Mouse (Mus musculus) forebrain, embryonic 13.5 days (tissue): ENCODE measurements around the gene Riox2. TPM values are rescaled to one million over a fixed set of nuclear protein-coding genes. Genes with fewer than 3 reads are reported as not detected.
A peak's percentile ranks its signal among the peaks of the same experiment; 100 is the strongest.

ENCODE experiments used
- ATAC-seq: fragments of 200-750 bp; cut with Nextera tagmentation; 2 replicates; pipeline ENCODE4 v1.8.0; 2017
- H3K27ac ChIP-seq: fragments of 300-500 bp; sonication (generic); 2 replicates; pipeline ENCODE4 v1.5.1; 2015; ENCODE audit warnings: inconsistent platforms, mild to moderate bottlenecking, moderate library complexity
- H3K27me3 ChIP-seq: fragments of 300-500 bp; sonication (generic); 2 replicates; pipeline ENCODE4 v1.6.1; 2015; ENCODE audit warnings: mild to moderate bottlenecking, inconsistent platforms
- H3K36me3 ChIP-seq: fragments of 300-500 bp; sonication (generic); 2 replicates; pipeline ENCODE4 v1.6.1; 2015; ENCODE audit warnings: mild to moderate bottlenecking, inconsistent platforms; ENCODE audit not compliant: poor library complexity, severe bottlenecking
- H3K4me1 ChIP-seq: fragments of 300-500 bp; sonication (generic); 2 replicates; pipeline ENCODE4 v1.6.1; 2015; ENCODE audit warnings: inconsistent platforms
- H3K4me2 ChIP-seq: fragments of 300-500 bp; sonication (generic); 2 replicates; pipeline ENCODE4 v1.6.1; 2015; ENCODE audit warnings: inconsistent platforms, mild to moderate bottlenecking, moderate library complexity
- H3K4me3 ChIP-seq: fragments of 300-500 bp; sonication (generic); 2 replicates; pipeline ENCODE4 v1.5.1; 2015; ENCODE audit warnings: mild to moderate bottlenecking, inconsistent platforms
- H3K9ac ChIP-seq: fragments of 300-500 bp; sonication (generic); 2 replicates; pipeline ENCODE4 v1.6.1; 2015; ENCODE audit warnings: mild to moderate bottlenecking, inconsistent platforms
- H3K9me3 ChIP-seq: fragments of 300-500 bp; sonication (generic); replicated peaks from 2 replicates; pipeline ENCODE4 v1.6.1; 2016; ENCODE audit warnings: inconsistent platforms
- WGBS: fragments of 180-500 bp; shearing (Covaris S2); methylation state at CpG from one replicate; pipeline ENCODE4 v1.1.7; 2015; 5-methylcytosine and 5-hydroxymethylcytosine counted together
- polyA plus RNA-seq: library from polyadenylated mRNA; unstranded; fragments of >200 nt; fragmentation: Nextera tagmentation; extraction: Ambion mirVana; gene quantifications from 2 replicates; pipeline ENCODE4 v1.2.1, GENCODE M21; 2015

Riox2 gene
- polyA plus RNA-seq, 1 experiment from 2014 or later: 15.4 TPM

DNA sequence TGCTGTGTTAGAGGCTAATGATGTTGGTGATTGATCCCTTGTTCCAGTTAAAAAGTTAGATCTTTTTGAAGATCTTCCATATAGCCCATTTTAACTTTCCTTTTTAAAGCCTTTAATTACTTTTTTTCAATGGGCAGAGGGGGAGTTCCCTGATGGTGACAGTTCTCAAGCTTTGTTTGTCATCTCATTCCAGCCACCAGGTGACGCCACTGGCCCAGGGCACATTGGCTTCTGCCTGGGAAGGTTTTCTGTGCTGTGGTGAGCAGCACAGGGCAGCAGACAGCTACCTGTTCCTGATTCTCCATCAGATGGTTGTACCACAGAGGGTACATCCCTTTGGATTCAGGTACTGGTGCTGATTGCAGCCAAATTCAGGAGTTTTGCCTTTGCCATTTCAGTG, 3.2 kb downstream of the Riox2 start:
- Histone ChIP-seq H3K4me3 (no peak overlapping the region), H3K4me2 (no peak overlapping the region), H3K27me3 (no peaks in the 10 kb centered on the region), H3K9ac (no peak overlapping the region), H3K4me1 (peaks cover 12% of the 10 kb centered on the region), H3K36me3 (peaks cover 17% of the 10 kb centered on the region; the same call in 1 of the 2 replicates), H3K27ac (no peak overlapping the region), H3K9me3 (no peaks in the 10 kb centered on the region)
- ATAC-seq: 0 out of 2 replicates have a peak, but pooled peaks have one; percentile 11
- WGBS: 21% methylated on average over 1 of the region's 1 CpGs

DNA sequence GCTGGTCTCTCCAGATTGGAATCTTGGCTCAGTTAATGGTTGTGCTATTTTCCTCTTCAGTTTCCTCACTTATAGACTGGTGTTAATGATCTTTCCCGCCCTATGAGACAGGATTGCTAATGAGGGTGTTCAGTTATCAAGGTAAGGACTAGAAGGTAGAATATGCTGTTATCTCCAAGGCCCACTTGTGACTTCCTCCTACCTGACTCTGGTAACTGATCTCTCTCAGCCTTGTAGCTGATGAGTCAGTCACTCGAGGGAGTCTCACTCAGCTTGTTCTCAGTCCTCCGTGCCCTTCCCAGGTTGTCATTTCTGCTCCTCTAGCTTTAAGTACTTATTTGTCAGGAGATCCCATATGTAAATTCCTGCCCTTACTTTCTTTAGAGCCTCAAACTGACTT, 6.4 kb downstream of the Riox2 start:
- Histone ChIP-seq H3K4me3 (no peak overlapping the region), H3K27me3 (no peaks in the 10 kb centered on the region), H3K36me3 (peaks cover 20% of the 10 kb centered on the region; the same call in 1 of the 2 replicates), H3K9me3 (no peaks in the 10 kb centered on the region), H3K9ac (no peak overlapping the region), H3K4me2 (no peak overlapping the region), H3K27ac (no peak overlapping the region), H3K4me1 (no peaks in the 10 kb centered on the region)
- ATAC-seq: no peak
- 90% methylated on average over 3 of the region's 3 CpGs for WGBS

DNA sequence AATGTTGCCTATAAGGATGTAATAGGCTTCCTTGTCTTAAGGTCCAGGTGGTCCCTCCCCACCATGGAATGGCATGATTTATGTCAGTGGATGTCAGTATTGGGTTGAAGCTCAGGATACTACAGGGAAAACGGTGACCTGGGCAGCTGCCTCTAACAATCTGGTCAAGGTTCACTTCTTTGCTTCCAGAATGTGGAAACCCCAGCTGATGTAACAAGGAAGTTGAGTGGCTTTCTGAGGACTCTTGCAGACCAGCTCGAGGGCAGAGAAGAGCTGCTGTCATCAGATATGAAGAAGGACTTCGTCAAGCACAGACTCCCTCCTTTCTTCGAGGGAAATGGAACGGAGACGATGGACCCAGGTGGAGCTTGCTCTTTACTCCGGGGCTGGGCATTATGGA, 15.7 kb downstream of the Riox2 start:
- no peaks in the 10 kb centered on the region for H3K4me1 ChIP-seq
- H3K9me3 ChIP-seq: no peaks in the 10 kb centered on the region
- no peak overlapping the region for H3K9ac ChIP-seq
- no peak for ATAC-seq
- no peak overlapping the region for H3K4me2 ChIP-seq
- WGBS: 96% methylated on average over 7 of the region's 7 CpGs
- H3K27me3 ChIP-seq: no peaks in the 10 kb centered on the region
- no peak overlapping the region for H3K27ac ChIP-seq
- H3K36me3 ChIP-seq: peaks cover 46% of the 10 kb centered on the region
- H3K4me3 ChIP-seq: no peak overlapping the region

DNA sequence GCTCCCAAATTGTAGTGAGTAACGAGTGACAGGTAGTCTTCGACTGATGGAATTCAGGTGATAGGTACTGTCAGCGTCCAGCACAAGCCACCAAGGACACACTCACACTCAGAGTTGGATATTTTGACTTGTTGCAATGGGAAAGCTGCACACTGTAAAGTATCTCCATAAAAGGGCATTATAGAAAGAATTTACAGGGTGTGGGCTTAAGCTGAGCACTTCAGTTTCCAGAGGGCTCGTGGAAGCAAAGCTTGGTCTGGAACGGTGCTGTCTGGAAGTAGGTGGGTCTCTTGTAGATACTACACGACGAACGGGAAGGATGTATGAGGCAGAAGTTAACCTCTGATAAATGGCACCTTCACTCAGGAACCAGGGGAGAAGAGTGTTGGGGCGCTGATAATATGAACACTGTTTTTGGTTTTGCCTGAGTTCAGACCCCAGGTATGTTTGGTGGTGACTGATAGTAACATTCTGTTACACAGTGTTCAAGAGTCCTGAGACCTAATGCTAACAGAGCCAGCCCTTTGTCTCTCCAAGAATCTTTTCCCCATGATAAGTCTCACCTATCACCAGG, 16.5 kb downstream of the Riox2 start:
- H3K9me3 ChIP-seq: no peaks in the 10 kb centered on the region
- no peak overlapping the region for H3K4me3 ChIP-seq
- no peak overlapping the region for H3K9ac ChIP-seq
- H3K4me2 ChIP-seq: no peak overlapping the region
- H3K27ac ChIP-seq: no peak overlapping the region
- 97% methylated on average over 9 of the region's 9 CpGs for WGBS
- peaks cover 54% of the 10 kb centered on the region for H3K36me3 ChIP-seq
- H3K27me3 ChIP-seq: no peaks in the 10 kb centered on the region
- ATAC-seq: no peak
- H3K4me1 ChIP-seq: no peaks in the 10 kb centered on the region

DNA sequence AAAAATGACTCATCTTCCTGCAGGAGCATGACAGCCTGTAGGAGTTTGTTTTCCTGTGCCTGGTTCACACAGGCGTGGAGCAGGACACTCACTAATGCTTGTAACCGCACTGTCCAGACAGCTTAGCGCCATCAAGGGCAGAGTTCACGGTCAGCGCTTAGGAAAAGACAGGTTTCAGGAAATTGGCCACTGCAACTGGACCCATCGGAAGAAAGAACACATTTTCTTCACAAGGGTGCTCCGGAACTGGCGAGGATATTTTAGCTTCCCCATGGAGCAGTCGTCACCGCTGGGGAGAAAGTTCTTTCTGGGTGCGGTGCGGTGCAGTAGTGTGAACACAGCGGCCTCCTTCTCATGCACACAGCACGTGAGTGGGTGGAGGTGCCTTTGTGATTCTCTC, 21.6 kb downstream of the Riox2 start:
- no peak for ATAC-seq
- Histone ChIP-seq H3K36me3 (peaks cover 33% of the 10 kb centered on the region), H3K4me3 (no peak overlapping the region), H3K27me3 (no peaks in the 10 kb centered on the region), H3K4me2 (no peak overlapping the region), H3K27ac (no peak overlapping the region), H3K9ac (no peak overlapping the region), H3K9me3 (no peaks in the 10 kb centered on the region), H3K4me1 (no peaks in the 10 kb centered on the region)
- 91% methylated on average over 14 of the region's 14 CpGs for WGBS

DNA sequence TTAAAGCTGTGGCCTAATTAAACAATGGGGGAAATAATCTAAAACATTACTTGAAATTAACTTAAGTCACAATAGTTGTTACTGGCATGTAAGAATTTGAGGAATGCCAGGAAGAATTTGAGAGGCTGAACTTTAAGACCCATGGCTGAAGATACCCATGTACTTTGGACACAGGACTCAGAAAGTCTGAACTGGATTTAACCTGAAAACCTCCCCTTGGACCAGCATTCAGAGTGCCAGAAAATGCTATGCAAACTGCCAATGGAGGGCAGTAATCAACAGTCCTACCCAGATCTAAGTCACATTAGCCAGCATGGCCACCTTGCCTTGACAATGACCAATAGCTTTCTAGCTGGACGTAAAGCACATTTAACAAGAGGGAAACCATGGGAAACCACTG, 26.4 kb downstream of the Riox2 start:
- peaks cover 5% of the 10 kb centered on the region; the same call in 1 of the 2 replicates for H3K36me3 ChIP-seq
- no peak overlapping the region for H3K4me2 ChIP-seq
- H3K27me3 ChIP-seq: no peaks in the 10 kb centered on the region
- H3K4me3 ChIP-seq: no peak overlapping the region
- H3K4me1 ChIP-seq: no peaks in the 10 kb centered on the region
- ATAC-seq: no peak
- WGBS: 79% methylated on average over 1 of the region's 1 CpGs
- H3K9me3 ChIP-seq: no peaks in the 10 kb centered on the region
- no peak overlapping the region for H3K9ac ChIP-seq
- no peak overlapping the region for H3K27ac ChIP-seq

DNA sequence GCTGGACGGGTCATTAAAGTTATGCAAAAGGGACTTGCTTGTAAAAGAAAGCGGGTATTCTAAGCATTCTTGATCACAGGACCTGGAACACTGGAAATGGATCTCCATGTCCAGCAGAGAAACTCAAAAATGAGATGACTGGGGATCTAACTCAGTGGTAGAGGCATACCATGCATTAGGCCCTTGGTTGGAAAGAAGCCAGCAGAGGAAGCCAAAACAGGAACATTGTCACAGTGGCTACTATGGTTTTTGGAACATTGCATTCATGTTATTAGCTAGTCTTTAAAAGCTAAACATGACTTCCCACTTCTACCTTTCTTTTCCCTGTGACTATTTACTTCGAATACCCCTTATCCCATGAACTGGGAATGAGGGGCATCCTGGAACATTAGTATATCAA, 27.6 kb downstream of the Riox2 start:
- Histone ChIP-seq H3K4me1 (no peaks in the 10 kb centered on the region), H3K36me3 (no peaks in the 10 kb centered on the region), H3K4me3 (no peak overlapping the region), H3K27me3 (no peaks in the 10 kb centered on the region), H3K9ac (no peak overlapping the region), H3K4me2 (no peak overlapping the region), H3K27ac (no peak overlapping the region), H3K9me3 (no peaks in the 10 kb centered on the region)
- 92% methylated on average over 3 of the region's 3 CpGs for WGBS
- ATAC-seq: no peak

DNA sequence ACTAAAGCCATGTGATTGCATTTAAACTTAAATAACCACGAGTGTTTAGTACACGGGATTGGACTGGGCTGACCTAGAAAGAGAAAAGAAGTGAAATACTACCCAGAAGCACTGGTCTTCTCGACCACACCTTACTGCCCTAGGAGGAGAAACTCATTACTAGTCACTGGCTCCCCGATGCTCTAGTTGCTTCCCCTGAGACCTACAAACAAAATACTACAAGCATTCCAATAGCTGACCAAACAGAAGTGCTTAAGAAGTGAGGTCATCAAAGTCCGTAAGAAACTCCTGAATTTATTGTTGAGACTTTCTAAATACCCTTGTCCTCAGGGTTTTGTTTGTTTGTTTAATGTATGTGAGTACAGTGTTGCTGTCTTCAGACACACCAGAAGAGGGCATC, 38.3 kb downstream of the Riox2 start:
- WGBS: 87% methylated on average over 5 of the region's 5 CpGs
- no peaks in the 10 kb centered on the region for H3K27me3 ChIP-seq
- H3K36me3 ChIP-seq: no peaks in the 10 kb centered on the region
- no peak overlapping the region for H3K4me3 ChIP-seq
- H3K9me3 ChIP-seq: no peaks in the 10 kb centered on the region
- H3K27ac ChIP-seq: no peak overlapping the region
- H3K9ac ChIP-seq: no peak overlapping the region
- H3K4me2 ChIP-seq: no peak overlapping the region
- no peak for ATAC-seq
- no peaks in the 10 kb centered on the region for H3K4me1 ChIP-seq

DNA sequence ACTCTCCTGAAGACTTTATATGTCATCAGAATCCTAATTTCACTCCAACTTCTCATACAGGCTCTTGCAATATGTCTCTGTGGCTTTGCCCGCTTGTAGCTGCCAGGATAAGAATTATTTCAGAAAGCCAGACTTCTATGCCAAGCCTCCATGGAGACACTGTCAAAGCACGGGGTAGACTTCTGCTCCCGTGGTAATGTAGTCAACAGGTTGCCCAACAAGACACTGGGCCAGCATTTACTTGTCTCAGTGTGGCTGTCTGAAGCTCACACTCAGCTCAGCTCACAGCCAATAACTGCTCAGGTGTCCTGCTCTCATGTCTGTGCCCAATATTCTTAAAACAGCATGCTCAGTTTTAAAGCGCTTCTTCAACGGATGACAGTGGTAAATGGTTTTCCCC, 43.6 kb downstream of the Riox2 start:
- Histone ChIP-seq H3K9me3 (no peaks in the 10 kb centered on the region), H3K36me3 (no peaks in the 10 kb centered on the region), H3K9ac (no peak overlapping the region), H3K27ac (no peak overlapping the region), H3K27me3 (no peaks in the 10 kb centered on the region), H3K4me2 (no peak overlapping the region), H3K4me1 (no peaks in the 10 kb centered on the region), H3K4me3 (no peak overlapping the region)
- no peak for ATAC-seq
- whole genome bisulfite sequencing: 92% methylated on average over 5 of the region's 5 CpGs

DNA sequence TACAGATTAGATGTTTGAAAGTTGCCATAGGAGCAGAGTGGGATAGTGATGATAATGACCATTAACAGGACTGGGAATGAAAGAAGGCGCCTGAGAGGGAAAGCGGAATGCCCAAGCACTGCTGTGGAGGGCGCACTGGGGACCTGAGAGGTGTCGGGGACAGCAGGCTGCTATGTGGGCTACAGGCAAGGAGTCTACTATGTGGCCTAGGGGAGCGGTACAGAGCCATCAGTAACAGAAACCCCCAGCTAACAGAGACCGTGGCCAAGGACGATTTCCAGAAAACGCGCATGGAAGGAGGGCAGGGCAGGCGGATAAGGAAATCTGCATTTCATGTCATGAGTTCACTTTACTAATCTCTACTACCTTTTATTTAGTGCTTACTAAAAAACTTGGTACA, 45.4 kb downstream of the Riox2 start:
- no peaks in the 10 kb centered on the region for H3K9me3 ChIP-seq
- ATAC-seq: no peak
- H3K27ac ChIP-seq: no peak overlapping the region
- H3K4me2 ChIP-seq: no peak overlapping the region
- H3K27me3 ChIP-seq: no peaks in the 10 kb centered on the region
- WGBS: over 99% methylated on average over 10 of the region's 10 CpGs
- no peaks in the 10 kb centered on the region for H3K36me3 ChIP-seq
- no peak overlapping the region for H3K4me3 ChIP-seq
- H3K4me1 ChIP-seq: no peaks in the 10 kb centered on the region
- no peak overlapping the region for H3K9ac ChIP-seq

DNA sequence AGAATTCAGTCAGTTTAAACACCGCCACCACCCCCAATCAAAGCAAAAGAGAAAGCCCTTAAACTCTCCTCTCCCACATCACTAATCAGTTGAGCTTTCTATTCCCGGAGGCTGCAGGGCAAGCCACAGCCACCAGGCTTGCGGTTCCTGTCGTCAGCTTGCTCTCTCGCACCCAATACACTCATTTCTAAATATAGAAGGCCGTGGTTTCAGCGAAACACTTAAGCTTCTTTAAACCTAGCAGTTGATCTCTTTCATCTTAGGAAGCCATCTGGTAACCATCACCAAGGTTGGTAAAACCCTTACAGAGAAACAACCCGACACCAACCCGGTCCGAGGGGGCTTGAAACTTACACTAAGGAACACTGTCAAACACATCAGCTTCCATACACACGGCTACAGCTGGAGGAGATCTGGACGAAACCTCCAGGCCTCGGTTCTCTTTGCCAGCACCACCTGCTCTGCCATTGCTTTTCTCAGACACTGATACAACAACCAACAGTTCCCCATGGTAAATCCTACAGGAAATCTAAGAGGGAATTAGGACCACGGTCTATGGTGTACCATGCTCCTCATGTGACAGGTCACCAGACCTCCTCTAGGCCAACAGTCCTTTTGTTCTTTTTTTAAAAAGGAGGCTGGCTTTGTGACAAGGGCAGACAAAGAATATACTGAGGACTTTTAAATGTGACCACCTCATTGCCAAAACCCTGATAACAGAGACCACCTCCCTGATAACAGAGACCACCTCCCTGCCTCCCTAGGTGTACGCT, 46.1 kb downstream of the Riox2 start:
- H3K27me3 ChIP-seq: no peaks in the 10 kb centered on the region
- H3K4me2 ChIP-seq: no peak overlapping the region
- H3K27ac ChIP-seq: no peak overlapping the region
- no peaks in the 10 kb centered on the region for H3K4me1 ChIP-seq
- no peaks in the 10 kb centered on the region for H3K9me3 ChIP-seq
- no peak for ATAC-seq
- H3K4me3 ChIP-seq: no peak overlapping the region
- WGBS: 87% methylated on average over 15 of the region's 15 CpGs
- H3K36me3 ChIP-seq: no peaks in the 10 kb centered on the region
- H3K9ac ChIP-seq: no peak overlapping the region

DNA sequence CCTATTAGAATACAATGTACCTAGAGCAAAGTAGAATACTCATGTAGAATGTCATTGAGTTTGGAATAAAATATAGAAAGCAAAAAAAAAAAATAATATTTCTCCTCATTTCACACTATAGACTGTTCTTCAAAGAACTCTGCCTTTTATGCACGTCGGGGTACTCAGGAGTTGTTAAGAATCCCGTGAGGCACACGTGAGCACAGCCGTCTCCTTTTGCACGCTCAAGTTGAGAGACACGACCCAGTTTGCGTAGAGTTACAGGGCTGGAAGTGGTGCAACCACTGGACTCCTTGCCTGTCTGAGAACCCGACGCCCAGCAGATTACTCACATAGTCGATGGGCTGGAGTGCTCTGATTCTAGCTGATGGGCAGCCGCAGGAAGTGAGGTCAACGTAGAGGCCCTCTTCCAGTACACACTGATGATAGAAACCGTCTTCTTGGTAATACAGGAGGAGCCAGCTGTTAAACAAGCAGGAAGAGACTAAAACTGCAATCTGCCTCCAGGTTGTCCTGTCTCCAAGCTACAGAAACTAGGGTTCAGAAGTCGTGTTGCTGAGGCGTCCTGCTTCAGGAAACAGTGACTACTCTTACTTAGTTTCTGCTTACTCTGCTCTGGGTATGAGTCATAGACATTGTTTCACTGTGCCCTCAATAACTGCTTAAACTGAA, 50.3 kb downstream of the Riox2 start:
- H3K27me3 ChIP-seq: no peaks in the 10 kb centered on the region
- no peak overlapping the region for H3K9ac ChIP-seq
- no peaks in the 10 kb centered on the region for H3K4me1 ChIP-seq
- 94% methylated on average over 16 of the region's 16 CpGs for WGBS
- H3K4me3 ChIP-seq: no peak overlapping the region
- ATAC-seq: no peak
- H3K4me2 ChIP-seq: no peak overlapping the region
- no peaks in the 10 kb centered on the region for H3K9me3 ChIP-seq
- H3K27ac ChIP-seq: no peak overlapping the region
- H3K36me3 ChIP-seq: no peaks in the 10 kb centered on the region
